Mouse (Mus musculus) megakaryocyte-erythroid progenitor cell, adult 5-6 weeks (primary cell): ENCODE results near the gene Slc25a45. TPM values are rescaled to one million over a fixed set of nuclear protein-coding genes. Genes with fewer than 3 reads are reported as not detected.

Source experiments
- ATAC-seq: replicated peaks from 2 replicates; pipeline ENCODE4 v1.8.0; 2016; ENCODE audit warnings: mild to moderate bottlenecking, inconsistent platforms; ENCODE audit not compliant: severe bottlenecking, poor library complexity, low FRiP score, low TSS enrichment
- total RNA-seq, 2 experiments: library from RNA; stranded (forward) in 1 of 2; stranded (reverse) in 1 of 2; fragments of 200-1000, 215-1000 nt in 1 of 2; fragments of >200 nt in 1 of 2; fragmentation: Nextera tagmentation in 1 of 2; gene quantifications; 2 replicates each; pipeline ENCODE4 v1.2.3; 2014 to 2017

Slc25a45 gene
- total RNA-seq, 2 experiments from 2014 or later: 11.7 to 20.1 TPM

GRCm38 (mm10) chr19:5922963-5923362 lies 45.4 kb downstream of the Slc25a45 start:
- ATAC-seq: no peak

GRCm38 (mm10) chr19:5923990-5924712 lies 46.5 kb downstream of the Slc25a45 start:
- peak; percentile 31 for ATAC-seq

- peak; percentile 76 for ATAC-seq
Observed at GRCm38 (mm10) chr19:5924713-5925093, 47.1 kb downstream of the Slc25a45 start, which contains the start of gene Cdc42ep2. Gene Cdc42ep2 (minus strand): TSS chr19:5924816.

DNA sequence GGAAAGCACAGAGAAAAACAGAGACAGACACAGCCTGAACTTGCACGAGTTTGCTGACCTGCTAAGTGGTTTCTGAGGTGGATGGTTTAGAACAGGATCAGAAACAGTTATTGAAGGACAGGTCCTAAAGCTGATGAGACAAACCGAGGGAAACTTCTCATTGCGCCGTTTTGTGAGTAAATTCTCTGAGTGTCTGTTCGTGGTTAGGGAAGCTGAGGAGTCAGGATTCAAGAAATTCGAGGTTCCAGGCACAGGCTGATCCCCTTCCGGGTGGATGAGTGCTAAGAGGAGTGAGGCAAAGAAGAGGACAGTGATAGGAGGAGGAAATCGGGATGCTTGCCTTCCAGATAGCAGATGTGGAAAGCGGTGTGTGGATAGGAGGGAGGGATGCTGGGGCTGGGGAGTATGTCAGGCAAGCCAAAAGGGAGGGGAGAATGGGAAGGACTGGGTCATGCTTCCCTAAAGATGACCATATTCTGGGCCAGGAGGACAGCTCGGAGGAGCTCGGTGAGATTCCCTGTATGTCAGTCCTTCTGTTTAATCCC lies 47.8 kb downstream of the Slc25a45 start:
- no peak for ATAC-seq

GRCm38 (mm10) chr19:5927026-5927425 lies 49.4 kb downstream of the Slc25a45 start:
- no peak for ATAC-seq

DNA sequence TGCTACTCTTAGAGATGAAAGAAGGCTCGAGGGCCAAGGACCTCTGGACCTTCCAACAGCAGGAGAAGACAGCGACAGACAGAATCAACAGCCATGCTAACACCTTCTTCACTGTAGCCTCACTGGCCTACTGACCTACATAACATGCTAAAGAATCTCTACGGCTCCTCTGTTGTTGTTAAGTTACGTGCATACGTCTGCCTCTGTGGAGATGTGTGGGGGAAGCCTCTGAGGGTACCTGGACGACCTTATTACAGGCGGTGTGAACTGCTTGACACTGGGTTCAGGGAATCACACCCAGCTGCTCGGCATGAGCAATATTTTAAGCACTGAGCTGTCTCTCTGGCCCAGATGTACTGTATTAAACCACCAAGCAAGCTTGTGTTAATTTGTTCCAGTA lies 49.9 kb downstream of the Slc25a45 start:
- no peak for ATAC-seq

GRCm38 (mm10) chr19:5928104-5928503 lies 50.5 kb downstream of the Slc25a45 start:
- peak; percentile 74 for ATAC-seq

GRCm38 (mm10) chr19:5928546-5928945 lies 50.9 kb downstream of the Slc25a45 start:
- no peak for ATAC-seq

DNA sequence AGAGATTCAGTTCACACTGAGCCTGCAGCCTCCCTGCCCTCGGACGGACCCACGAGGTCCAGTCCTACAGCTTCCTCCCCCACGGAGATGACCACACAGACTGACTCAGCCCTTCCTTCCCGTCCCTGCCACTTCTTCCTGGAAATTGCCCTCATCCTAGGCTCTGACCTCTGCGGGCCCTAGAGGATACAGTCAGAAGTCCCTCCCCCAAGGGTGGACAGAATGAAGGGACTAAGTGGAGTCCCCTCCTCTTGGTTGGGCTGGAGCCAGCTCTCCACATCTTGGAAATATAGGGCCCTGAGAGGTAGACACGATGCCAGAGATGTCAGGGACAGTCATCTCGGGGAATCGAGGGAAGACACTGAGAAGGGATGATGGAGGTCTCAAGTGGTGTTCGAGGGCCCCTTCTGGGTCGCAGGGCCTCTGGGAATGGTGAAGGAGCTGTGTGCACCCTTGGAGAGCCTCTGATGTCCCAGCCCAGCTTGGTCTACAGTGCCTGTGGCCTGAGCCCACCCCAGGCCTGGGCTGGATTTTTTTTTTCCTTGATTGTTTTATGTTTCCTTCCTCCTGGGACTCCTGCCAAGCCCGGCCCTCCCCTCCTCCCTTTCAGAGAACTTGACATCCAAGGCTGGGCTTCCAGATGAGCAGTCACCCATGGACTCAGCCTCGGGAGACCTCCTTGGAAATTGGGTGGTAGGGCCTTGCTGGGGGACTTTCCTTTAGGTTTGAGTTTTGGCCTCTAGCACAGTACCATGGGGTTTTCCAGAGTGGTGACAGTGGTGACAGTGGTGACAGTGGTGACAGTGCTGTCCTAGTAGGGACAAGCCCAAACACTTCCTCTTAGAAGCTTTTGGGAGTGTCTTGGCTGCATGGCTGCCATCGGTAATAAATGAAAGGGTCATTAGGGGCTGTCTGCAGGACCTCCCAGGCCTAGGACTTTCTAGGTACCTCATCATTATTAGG lies 52.3 kb downstream of the Slc25a45 start:
- ATAC-seq: no peak

DNA sequence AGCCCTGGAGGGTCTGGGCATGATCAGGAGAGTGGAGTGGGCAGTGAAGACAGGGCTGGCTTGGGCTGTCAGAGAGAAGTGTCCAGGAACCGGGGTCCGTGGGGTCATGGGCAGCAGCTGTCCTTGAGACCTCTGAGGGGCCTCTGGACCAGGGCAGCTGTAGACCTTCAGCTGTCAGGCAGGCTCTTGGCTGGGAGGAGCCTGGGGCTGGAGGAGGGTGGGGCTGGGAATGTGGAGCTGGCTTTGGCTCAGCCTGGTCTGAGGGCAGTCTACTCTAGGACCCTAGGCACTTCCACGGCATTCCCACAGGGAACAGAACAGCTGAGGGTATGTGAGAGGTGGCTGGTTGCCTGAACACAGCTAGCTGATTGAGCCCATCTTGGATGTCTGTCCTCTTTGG lies 57.7 kb downstream of the Slc25a45 start:
- no peak for ATAC-seq

Other genes starting within 250 kb of the Slc25a45 start
- 64.8 and 66.0 TPM in 2 replicates for gene Rela, start 240.3 kb upstream of the Slc25a45 start, total RNA-seq (2014; fragmentation: Nextera tagmentation)
- gene Rela, start 240.3 kb upstream of the Slc25a45 start, total RNA-seq (2017): 36.1 and 49.7 TPM in 2 replicates
- gene Sipa1, start 214.1 kb upstream of the Slc25a45 start, total RNA-seq (2014; fragmentation: Nextera tagmentation): 44.7 and 51.2 TPM in 2 replicates
- 16.4 and 16.5 TPM in 2 replicates for gene Sipa1, start 214.1 kb upstream of the Slc25a45 start, total RNA-seq (2017)
- 17.8 and 18.3 TPM in 2 replicates for gene Map3k11, start 189.1 kb upstream of the Slc25a45 start, total RNA-seq (2014; fragmentation: Nextera tagmentation)
- gene Map3k11, start 189.1 kb upstream of the Slc25a45 start, total RNA-seq (2017): 10.9 and 15.8 TPM in 2 replicates
- gene Pcnx3, start 188.9 kb upstream of the Slc25a45 start, total RNA-seq (2014; fragmentation: Nextera tagmentation): 55.8 and 72.0 TPM in 2 replicates
- 8.2 and 14.4 TPM in 2 replicates for gene Pcnx3, start 188.9 kb upstream of the Slc25a45 start, total RNA-seq (2017)
- not detected in 2 replicates for gene Kcnk7, start 173.4 kb upstream of the Slc25a45 start, total RNA-seq (2014; fragmentation: Nextera tagmentation)
- 0.19 TPM in 1 of 2 replicates, not detected in the other for gene Kcnk7, start 173.4 kb upstream of the Slc25a45 start, total RNA-seq (2017)
- 43.9 and 46.1 TPM in 2 replicates for gene Ehbp1l1, start 151.5 kb upstream of the Slc25a45 start, total RNA-seq (2014; fragmentation: Nextera tagmentation)
- 42.4 and 43.6 TPM in 2 replicates for gene Ehbp1l1, start 151.5 kb upstream of the Slc25a45 start, total RNA-seq (2017)
- 34.3 and 35.1 TPM in 2 replicates for gene Fam89b, start 148.2 kb upstream of the Slc25a45 start, total RNA-seq (2014; fragmentation: Nextera tagmentation)
- 12.5 and 13.3 TPM in 2 replicates for gene Fam89b, start 148.2 kb upstream of the Slc25a45 start, total RNA-seq (2017)
- 3.5 and 4.4 TPM in 2 replicates for gene Ltbp3, start 136.9 kb upstream of the Slc25a45 start, total RNA-seq (2014; fragmentation: Nextera tagmentation)
- 3.4 TPM in 2 replicates for gene Ltbp3, start 136.9 kb upstream of the Slc25a45 start, total RNA-seq (2017)
- gene Scyl1, start 106.4 kb upstream of the Slc25a45 start, total RNA-seq (2014; fragmentation: Nextera tagmentation): 28.7 and 43.4 TPM in 2 replicates
- 20.2 and 23.1 TPM in 2 replicates for gene Scyl1, start 106.4 kb upstream of the Slc25a45 start, total RNA-seq (2017)
- 12.5 and 14.1 TPM in 2 replicates for gene Frmd8, start 2.5 kb upstream of the Slc25a45 start, total RNA-seq (2014; fragmentation: Nextera tagmentation)
- gene Frmd8, start 2.5 kb upstream of the Slc25a45 start, total RNA-seq (2017): 10.7 and 14.3 TPM in 2 replicates
- gene Tigd3, start 16.3 kb downstream of the Slc25a45 start, total RNA-seq (2014; fragmentation: Nextera tagmentation): 5.3 and 5.9 TPM in 2 replicates
- gene Tigd3, start 16.3 kb downstream of the Slc25a45 start, total RNA-seq (2017): 2.2 and 3.1 TPM in 2 replicates
- gene Dpf2, start 35.2 kb downstream of the Slc25a45 start, total RNA-seq (2014; fragmentation: Nextera tagmentation): 91.2 and 95.9 TPM in 2 replicates
- 75.0 and 124 TPM in 2 replicates for gene Dpf2, start 35.2 kb downstream of the Slc25a45 start, total RNA-seq (2017)
- 0.77 TPM in 1 of 2 replicates, not detected in the other for gene Cdc42ep2, start 47.0 kb downstream of the Slc25a45 start, total RNA-seq (2014; fragmentation: Nextera tagmentation)
- not detected in 2 replicates for gene Cdc42ep2, start 47.0 kb downstream of the Slc25a45 start, total RNA-seq (2017)
- 134 and 164 TPM in 2 replicates for gene Pola2, start 86.4 kb downstream of the Slc25a45 start, total RNA-seq (2014; fragmentation: Nextera tagmentation)
- gene Pola2, start 86.4 kb downstream of the Slc25a45 start, total RNA-seq (2017): 62.6 and 87.0 TPM in 2 replicates
- gene Slc22a20, start 108.3 kb downstream of the Slc25a45 start, total RNA-seq (2014; fragmentation: Nextera tagmentation): not detected in 2 replicates
- not detected in 2 replicates for gene Slc22a20, start 108.3 kb downstream of the Slc25a45 start, total RNA-seq (2017)
- gene Capn1, start 138.1 kb downstream of the Slc25a45 start, total RNA-seq (2014; fragmentation: Nextera tagmentation): 41.2 and 46.0 TPM in 2 replicates
- 30.6 and 53.5 TPM in 2 replicates for gene Capn1, start 138.1 kb downstream of the Slc25a45 start, total RNA-seq (2017)
- 31.2 and 52.3 TPM in 2 replicates for gene Syvn1, start 168.8 kb downstream of the Slc25a45 start, total RNA-seq (2014; fragmentation: Nextera tagmentation)
- gene Syvn1, start 168.8 kb downstream of the Slc25a45 start, total RNA-seq (2017): 5.8 and 7.5 TPM in 2 replicates
- gene Mrpl49, start 180.0 kb downstream of the Slc25a45 start, total RNA-seq (2014; fragmentation: Nextera tagmentation): 54.4 and 64.1 TPM in 2 replicates
- gene Mrpl49, start 180.0 kb downstream of the Slc25a45 start, total RNA-seq (2017): 33.6 and 41.0 TPM in 2 replicates
- 2,866 and 2,996 TPM in 2 replicates for gene Fau, start 180.0 kb downstream of the Slc25a45 start, total RNA-seq (2014; fragmentation: Nextera tagmentation)
- 1,307 and 1,586 TPM in 2 replicates for gene Fau, start 180.0 kb downstream of the Slc25a45 start, total RNA-seq (2017)
- 11.5 and 16.7 TPM in 2 replicates for gene Znhit2, start 183.4 kb downstream of the Slc25a45 start, total RNA-seq (2014; fragmentation: Nextera tagmentation)
- 10.7 and 11.2 TPM in 2 replicates for gene Znhit2, start 183.4 kb downstream of the Slc25a45 start, total RNA-seq (2017)
- 13.7 and 14.7 TPM in 2 replicates for gene Tm7sf2, start 190.6 kb downstream of the Slc25a45 start, total RNA-seq (2014; fragmentation: Nextera tagmentation)
- 3.6 and 4.8 TPM in 2 replicates for gene Tm7sf2, start 190.6 kb downstream of the Slc25a45 start, total RNA-seq (2017)
- 45.2 and 61.4 TPM in 2 replicates for gene Vps51, start 199.4 kb downstream of the Slc25a45 start, total RNA-seq (2014; fragmentation: Nextera tagmentation)
- 33.9 and 40.6 TPM in 2 replicates for gene Vps51, start 199.4 kb downstream of the Slc25a45 start, total RNA-seq (2017)
- not detected in 2 replicates for gene Tmem262, start 202.2 kb downstream of the Slc25a45 start, total RNA-seq (2014; fragmentation: Nextera tagmentation)
- gene Tmem262, start 202.2 kb downstream of the Slc25a45 start, total RNA-seq (2017): not detected in 2 replicates
- not detected in 2 replicates for gene Gm28374, start 204.4 kb downstream of the Slc25a45 start, total RNA-seq (2014; fragmentation: Nextera tagmentation)
- 0.99 TPM in 1 of 2 replicates, not detected in the other for gene Gm28374, start 204.4 kb downstream of the Slc25a45 start, total RNA-seq (2017)
- gene Zfpl1, start 207.1 kb downstream of the Slc25a45 start, total RNA-seq (2014; fragmentation: Nextera tagmentation): 20.4 and 38.0 TPM in 2 replicates
- 34.2 and 34.8 TPM in 2 replicates for gene Zfpl1, start 207.1 kb downstream of the Slc25a45 start, total RNA-seq (2017)
- gene Cdca5, start 207.2 kb downstream of the Slc25a45 start, total RNA-seq (2014; fragmentation: Nextera tagmentation): 47.6 and 48.9 TPM in 2 replicates
- gene Cdca5, start 207.2 kb downstream of the Slc25a45 start, total RNA-seq (2017): 25.2 and 25.9 TPM in 2 replicates
- 3.5 and 5.7 TPM in 2 replicates for gene AC131692.1, start 216.6 kb downstream of the Slc25a45 start, total RNA-seq (2014; fragmentation: Nextera tagmentation)
- gene AC131692.1, start 216.6 kb downstream of the Slc25a45 start, total RNA-seq (2017): 0.95 and 1.6 TPM in 2 replicates
- 1.5 and 2.1 TPM in 2 replicates for gene Naaladl1, start 228.0 kb downstream of the Slc25a45 start, total RNA-seq (2014; fragmentation: Nextera tagmentation)
- gene Naaladl1, start 228.0 kb downstream of the Slc25a45 start, total RNA-seq (2017): not detected in 2 replicates
- 18.8 and 20.9 TPM in 2 replicates for gene Sac3d1, start 240.8 kb downstream of the Slc25a45 start, total RNA-seq (2014; fragmentation: Nextera tagmentation)
- gene Sac3d1, start 240.8 kb downstream of the Slc25a45 start, total RNA-seq (2017): 7.7 and 9.3 TPM in 2 replicates